Mouse (Mus musculus) bone marrow, adult 2 months (tissue): ENCODE data around the gene Scp2d1.

Source experiments
- CTCF ChIP-seq: fragments of 200-500 bp; IDR thresholded peaks from 2 replicates; pipeline ENCODE4 v1.5.1; 2011; ENCODE audit warnings: low read length, control low read depth; ENCODE audit not compliant: control insufficient read depth, insufficient read depth
- POLR2A ChIP-seq: fragments of 200-500 bp; IDR thresholded peaks from 2 replicates; pipeline ENCODE4 v1.6.1; 2011; ENCODE audit warnings: low read depth, mild to moderate bottlenecking, control low read depth, low read length, borderline replicate concordance; ENCODE audit not compliant: control insufficient read depth

DNA sequence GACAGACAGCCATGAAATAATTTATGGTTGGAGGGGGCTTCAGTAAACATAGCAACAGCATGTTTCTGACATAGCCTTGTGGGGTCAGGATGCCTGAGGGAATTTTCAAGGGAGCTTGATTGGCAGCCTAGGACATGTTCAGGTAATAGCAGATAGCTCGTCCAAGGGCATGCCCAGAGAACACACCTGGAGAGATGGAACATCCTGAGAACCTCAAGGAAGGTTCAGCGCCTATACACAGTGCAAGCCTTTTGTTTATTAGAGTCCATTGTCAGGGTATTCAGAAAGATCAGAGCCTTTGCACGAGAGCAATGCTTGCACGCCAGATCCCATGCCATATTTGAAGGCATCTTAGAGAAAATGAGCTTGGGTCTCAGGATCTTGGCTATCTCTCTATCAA lies 47.8 kb upstream of the Scp2d1 start:
- TF ChIP-seq CTCF (no peak), POLR2A (no peak)
